ENCODE assay signal across 18 mouse cellular contexts in the genomic region with DNA sequence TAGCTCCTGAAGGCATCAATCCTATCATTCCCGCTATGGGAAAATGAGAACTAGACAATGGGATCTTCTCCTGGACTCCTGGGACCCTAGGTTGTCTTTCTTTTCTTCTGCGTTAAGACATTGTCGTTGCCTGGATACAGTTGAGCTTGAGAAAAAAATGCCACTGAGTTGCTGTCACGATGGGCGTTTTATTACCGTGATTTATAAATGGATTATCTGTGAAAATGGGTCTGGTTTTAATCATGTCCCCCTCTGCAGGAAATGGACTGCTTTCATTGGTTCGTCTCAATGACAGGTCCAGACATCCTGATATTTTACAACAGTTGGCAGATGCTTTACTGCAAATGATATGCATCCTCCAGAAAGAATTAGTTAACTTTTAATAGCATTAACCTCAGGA.
DNase-seq lines count a peak whose midpoint lies in the region; ATAC-seq and TF ChIP-seq lines count a peak whose summit lies in the region.
"Had no signal": no experiment of that assay in that cellular context is flagged by ENCODE, and none has a peak within 500 bp of the region (broad histone marks: within the 10 kb centered on the region; RNA-seq: fewer than 3 reads in every experiment).

No protein-coding gene starts in this region.

- WGBS in hindbrain, embryonic 13.5 days = 31% methylated on average over 7 of the region's 7 CpGs
- WGBS in midbrain, embryonic 15.5 days = 13% methylated on average over 7 of the region's 7 CpGs

- intact Hi-C loops in heart, postnatal 10 days (cut with DNase I) = no loop called here

- no peak overlapping the region; the same call in 1 of the 2 replicates for H3K4me2 ChIP-seq in hindbrain, embryonic 13.5 days
- no peak overlapping the region; the same call in 1 of the 2 replicates for H3K4me2 ChIP-seq in midbrain, embryonic 15.5 days
- H3K4me2 ChIP-seq: embryonic facial prominence, embryonic 15.5 days; stomach, embryonic 15.5 days had no signal

- H3K9ac ChIP-seq in hindbrain, embryonic 13.5 days = no peak overlapping the region
- H3K9ac ChIP-seq in midbrain, embryonic 15.5 days = no peak overlapping the region
- H3K9ac ChIP-seq: embryonic facial prominence, embryonic 15.5 days; liver, embryonic 14.5 days; stomach, embryonic 15.5 days had no signal

- peak; percentile 88 for DNase-seq in MN1 (ENCODE audit: low spot score)
- DNase-seq in brain, embryonic 14.5 days (ENCODE audit: low read depth) = peak; percentile 48
- DNase-seq in heart, postnatal 10 days = no peak
- DNase-seq in lung, postnatal 10 days = no peak
- DNase-seq in adrenal gland, postnatal 14 days = no peak
- DNase-seq: cerebellum, adult 9-10 months; gastrocnemius, adult 2 months; heart, adult 2 months; kidney, adult 11 months; layer of hippocampus, adult 9-11 months; thymus, postnatal 14 days had no signal

- H3K27ac ChIP-seq in hindbrain, embryonic 13.5 days = no peak overlapping the region
- H3K27ac ChIP-seq in midbrain, embryonic 15.5 days = no peak overlapping the region
- H3K27ac ChIP-seq: embryonic facial prominence, embryonic 15.5 days; gastrocnemius, adult 2 months; heart, adult 2 months; liver, embryonic 14.5 days; stomach, embryonic 15.5 days had no signal

- H3K36me3 ChIP-seq in hindbrain, embryonic 13.5 days = no peaks in the 10 kb centered on the region
- H3K36me3 ChIP-seq in midbrain, embryonic 15.5 days (replicated peaks) = no peaks in the 10 kb centered on the region
- H3K36me3 ChIP-seq: embryonic facial prominence, embryonic 15.5 days; stomach, embryonic 15.5 days had no signal

- TF ChIP-seq POLR2A in brain, embryonic 14.5 days (IDR thresholded peaks at IDR 0.05; ENCODE audit: borderline replicate concordance, extremely low read depth, insufficient read depth, insufficient read length, poor library complexity, severe bottlenecking) = no peak

- H3K4me1 ChIP-seq in hindbrain, embryonic 13.5 days (replicated peaks) = peaks cover 6% of the 10 kb centered on the region; the same call in 1 of the 2 replicates
- H3K4me1 ChIP-seq in midbrain, embryonic 15.5 days = peaks cover 4% of the 10 kb centered on the region; the same call in 1 of the 2 replicates
- H3K4me1 ChIP-seq: embryonic facial prominence, embryonic 15.5 days; stomach, embryonic 15.5 days had no signal

- no peak for TF ChIP-seq CTCF in brain, embryonic 14.5 days (IDR thresholded peaks at IDR 0.05; ENCODE audit: borderline replicate concordance, extremely low read depth, insufficient read depth, insufficient read length)

- H3K4me3 ChIP-seq in hindbrain, embryonic 13.5 days = no peak overlapping the region
- H3K4me3 ChIP-seq in midbrain, embryonic 15.5 days = no peak overlapping the region
- H3K4me3 ChIP-seq: embryonic facial prominence, embryonic 15.5 days; gastrocnemius, adult 2 months; heart, adult 2 months; stomach, embryonic 15.5 days had no signal

- H3K9me3 ChIP-seq in hindbrain, embryonic 13.5 days = no peaks in the 10 kb centered on the region
- no peaks in the 10 kb centered on the region for H3K9me3 ChIP-seq in midbrain, embryonic 15.5 days
- H3K9me3 ChIP-seq: embryonic facial prominence, embryonic 15.5 days; stomach, embryonic 15.5 days had no signal

- 0 out of 2 replicates have a peak, but pooled peaks have one; percentile 17 for ATAC-seq in hindbrain, embryonic 13.5 days (ENCODE audit: low FRiP score)
- peak; percentile 67; the same call in 1 of the 2 replicates for ATAC-seq in midbrain, embryonic 15.5 days (replicated peaks)
- ATAC-seq: activated CD4-positive, CD25-positive, alpha-beta regulatory T cell, adult 4 months; forebrain, embryonic 14.5 days had no signal

- H3K27me3 ChIP-seq in hindbrain, embryonic 13.5 days = no peaks in the 10 kb centered on the region
- no peaks in the 10 kb centered on the region for H3K27me3 ChIP-seq in midbrain, embryonic 15.5 days (replicated peaks)
- H3K27me3 ChIP-seq: embryonic facial prominence, embryonic 15.5 days; stomach, embryonic 15.5 days had no signal

Comparison
In these comparisons a context has a peak if more than half of its experiments do, and no peak if none do; other contexts are left out.
1. DNase-seq: peak in MN1 (single experiment) and brain, embryonic 14.5 days (single experiment); none in heart, postnatal 10 days (0 of 2), lung, postnatal 10 days (single experiment) and adrenal gland, postnatal 14 days (single experiment).